Mouse (Mus musculus) cerebellum, adult 2 months (tissue): ENCODE data around the gene H2afy.

Source experiments
- CTCF ChIP-seq: fragments of 200-500 bp; IDR thresholded peaks from 2 replicates; pipeline ENCODE4 v1.5.1; 2011; ENCODE audit warnings: low read depth, mild to moderate bottlenecking, control low read depth, low read length, moderate library complexity, borderline replicate concordance; ENCODE audit not compliant: insufficient read depth
- POLR2A ChIP-seq: fragments of 200-500 bp; IDR thresholded peaks from 2 replicates; pipeline ENCODE4 v1.6.1; 2011; ENCODE audit warnings: low read length, control low read depth, borderline replicate concordance; ENCODE audit not compliant: insufficient read depth

DNA sequence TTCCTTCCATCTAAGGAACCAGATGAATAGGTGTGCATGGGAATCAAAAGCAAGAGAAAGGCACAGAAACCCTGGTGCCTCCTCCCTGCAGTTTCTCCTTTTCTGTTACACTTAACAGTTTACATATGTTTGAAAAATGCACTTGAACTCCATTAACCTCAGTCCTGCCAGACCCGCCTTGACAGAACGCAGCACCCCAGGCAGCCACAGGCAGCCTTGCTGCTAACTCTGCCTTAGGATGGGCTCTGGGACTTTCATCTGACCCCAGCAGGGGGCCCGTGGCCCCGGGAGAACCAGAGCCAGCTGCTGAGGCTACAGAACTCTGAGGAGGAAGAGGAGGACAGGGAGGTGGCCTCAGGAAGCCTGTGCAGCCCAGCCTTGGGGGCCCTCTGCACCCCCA is 23.7 kb downstream of the H2afy start:
- no peak for TF ChIP-seq CTCF
- no peak for TF ChIP-seq POLR2A
